Mouse (Mus musculus) intestine, embryonic 15.5 days (tissue): Measurements from ENCODE around the gene Rras. TPM values are rescaled to one million over a fixed set of nuclear protein-coding genes. Genes with fewer than 3 reads are reported as not detected.

Experiments
- ATAC-seq: fragments of 200-750 bp; cut with Nextera tagmentation; 2 replicates; pipeline ENCODE4 v1.8.0; 2017; ENCODE audit warnings: moderate TSS enrichment, moderate library complexity
- H3K27ac ChIP-seq: fragments of 300-500 bp; sonication (generic); 2 replicates; pipeline ENCODE4 v1.5.1; 2015; ENCODE audit warnings: mild to moderate bottlenecking, inconsistent platforms
- H3K27me3 ChIP-seq: fragments of 300-500 bp; sonication (generic); replicated peaks from 2 replicates; pipeline ENCODE4 v1.6.1; 2015; ENCODE audit warnings: inconsistent platforms
- H3K36me3 ChIP-seq: fragments of 300-500 bp; sonication (generic); 2 replicates; pipeline ENCODE4 v1.6.1; 2015; ENCODE audit warnings: inconsistent platforms
- H3K4me1 ChIP-seq: fragments of 300-500 bp; sonication (generic); replicated peaks from 2 replicates; pipeline ENCODE4 v1.6.1; 2015; ENCODE audit warnings: inconsistent platforms
- H3K4me2 ChIP-seq: fragments of 300-500 bp; sonication (generic); replicated peaks from 2 replicates; pipeline ENCODE4 v1.6.1; 2015; ENCODE audit warnings: mild to moderate bottlenecking, inconsistent platforms
- H3K4me3 ChIP-seq: fragments of 300-500 bp; sonication (generic); replicated peaks from 2 replicates; pipeline ENCODE4 v1.5.1; 2015; ENCODE audit warnings: inconsistent platforms
- H3K9ac ChIP-seq: fragments of 300-500 bp; sonication (generic); 2 replicates; pipeline ENCODE4 v1.6.1; 2015; ENCODE audit warnings: inconsistent platforms
- H3K9me3 ChIP-seq: fragments of 300-500 bp; sonication (generic); 2 replicates; pipeline ENCODE4 v1.6.1; 2016; ENCODE audit warnings: inconsistent platforms
- WGBS: fragments of 180-500 bp; shearing (Covaris S2); methylation state at CpG from one replicate; pipeline ENCODE4 v1.1.7; 2015; 5-methylcytosine and 5-hydroxymethylcytosine counted together
- polyA plus RNA-seq: library from polyadenylated mRNA; unstranded; fragments of >200 nt; fragmentation: Nextera tagmentation; extraction: Ambion mirVana; gene quantifications from 2 replicates; pipeline ENCODE4 v1.2.1, GENCODE M21; 2015

The Rras gene
- 57.6 and 61.0 TPM in 2 replicates for polyA plus RNA-seq

GRCm38 (mm10) chr7:45017242-45018061 lies at the start of gene Rras:
Rras (plus strand) TSS chr7:45017961.
- H3K36me3 ChIP-seq, result peaks cover 8% of the 10 kb centered on the region
- H3K27me3 ChIP-seq, result no peaks in the 10 kb centered on the region
- H3K4me1 ChIP-seq, result peaks cover 23% of the 10 kb centered on the region
- H3K4me2 ChIP-seq, result peak within 1 kb of the TSS; percentile 79
- under 1% methylated on average over 36 of the region's 36 CpGs for WGBS
- no peaks in the 10 kb centered on the region for H3K9me3 ChIP-seq
- peak within 1 kb of the TSS; percentile 83 for H3K4me3 ChIP-seq
- H3K9ac ChIP-seq, result peak within 1 kb of the TSS; percentile 67
- peak; percentile 93 for ATAC-seq
- H3K27ac ChIP-seq, result peak within 1 kb of the TSS; percentile 99

- peak overlapping the region; percentile 92 for H3K4me2 ChIP-seq
- H3K27ac ChIP-seq, result peak overlapping the region; percentile 92
- H3K4me1 ChIP-seq, result peaks cover 24% of the 10 kb centered on the region
- H3K9me3 ChIP-seq, result no peaks in the 10 kb centered on the region
- H3K4me3 ChIP-seq, result peak overlapping the region; percentile 59
- peak overlapping the region; percentile 62 for H3K9ac ChIP-seq
- ATAC-seq, result peak; percentile 96
- H3K36me3 ChIP-seq, result 0 out of 2 replicates have a peak, but pooled peaks cover 7% of the 10 kb centered on the region
- WGBS, result under 1% methylated on average over 36 of the region's 36 CpGs
- H3K27me3 ChIP-seq, result no peaks in the 10 kb centered on the region
Observed at GRCm38 (mm10) chr7:44970231-44970691, 47.5 kb upstream of the Rras start.

- H3K4me2 ChIP-seq, result peak overlapping the region; percentile 92
- no peaks in the 10 kb centered on the region for H3K9me3 ChIP-seq
- peaks cover 28% of the 10 kb centered on the region for H3K4me1 ChIP-seq
- H3K36me3 ChIP-seq, result 0 out of 2 replicates have a peak, but pooled peaks cover 7% of the 10 kb centered on the region
- peak overlapping the region; percentile 59 for H3K4me3 ChIP-seq
- H3K27ac ChIP-seq, result peak overlapping the region; percentile 92; the same call in 1 of the 2 replicates
- no peaks in the 10 kb centered on the region for H3K27me3 ChIP-seq
- WGBS, result 55% methylated on average over 7 of the region's 7 CpGs
- peak overlapping the region; percentile 62; the same call in 1 of the 2 replicates for H3K9ac ChIP-seq
- ATAC-seq, result no peak
Observed at GRCm38 (mm10) chr7:44971142-44971541, 46.6 kb upstream of the Rras start.

DNA sequence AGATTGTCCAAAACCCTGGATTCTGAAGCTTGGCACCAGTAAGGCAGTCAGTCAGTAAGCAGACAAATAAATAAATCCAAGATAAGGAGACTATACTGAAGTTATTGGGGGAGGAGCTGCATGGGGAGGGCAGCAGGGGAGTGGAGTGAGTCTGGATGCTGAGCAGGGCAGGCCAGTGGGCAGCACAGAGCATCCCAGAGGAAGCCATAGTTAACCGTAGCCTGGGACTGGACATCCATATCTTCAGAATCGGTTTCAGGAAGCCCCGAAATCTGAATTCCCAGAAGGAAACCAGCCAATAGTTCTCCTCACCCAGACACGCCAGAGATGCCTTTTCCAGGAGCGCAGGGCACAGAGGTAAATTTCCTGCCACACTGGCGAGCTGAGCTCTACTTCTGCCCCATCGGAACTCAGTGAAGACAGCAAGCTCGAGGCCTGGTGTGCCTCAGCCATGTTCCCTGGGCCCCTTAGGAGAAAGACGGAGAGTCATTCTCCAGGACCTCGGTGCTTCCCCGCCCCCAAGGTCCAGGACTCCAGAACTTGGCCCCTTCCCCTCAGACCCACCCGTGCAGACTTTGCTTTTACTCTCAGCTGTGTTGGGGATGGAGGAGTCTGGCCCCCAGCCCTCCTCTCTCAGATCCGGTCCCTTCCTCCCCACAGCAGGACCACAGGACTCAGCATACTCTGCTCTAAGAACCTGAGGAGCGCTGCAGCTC lies 44.2 kb upstream of the Rras start:
- peaks cover 23% of the 10 kb centered on the region for H3K36me3 ChIP-seq

GRCm38 (mm10) chr7:44974383-44975116 lies 43.2 kb upstream of the Rras start, which contains the start of gene Cpt1c:
Cpt1c (minus strand) TSS chr7:44974851.
- Histone ChIP-seq H3K27ac (peak within 1 kb of the TSS; percentile 84), H3K4me2 (peak within 1 kb of the TSS; percentile 76), H3K9me3 (no peaks in the 10 kb centered on the region), H3K4me1 (peaks cover 25% of the 10 kb centered on the region), H3K4me3 (peak within 1 kb of the TSS; percentile 47), H3K27me3 (no peaks in the 10 kb centered on the region), H3K9ac (peak within 1 kb of the TSS; percentile 43), H3K36me3 (peaks cover 32% of the 10 kb centered on the region)
- WGBS, result 4% methylated on average over 22 of the region's 22 CpGs
- peak; percentile 54 for ATAC-seq

More for the DNA sequence above, 44.2 kb upstream of the Rras start:
- H3K9ac ChIP-seq, result peak overlapping the region; percentile 43
- H3K27me3 ChIP-seq, result no peaks in the 10 kb centered on the region
- 37% methylated on average over 14 of the region's 14 CpGs for WGBS
- H3K9me3 ChIP-seq, result no peaks in the 10 kb centered on the region
- H3K4me2 ChIP-seq, result peak overlapping the region; percentile 76
- H3K4me3 ChIP-seq, result peak overlapping the region; percentile 47
- H3K27ac ChIP-seq, result peak overlapping the region; percentile 84; the same call in 1 of the 2 replicates
- H3K4me1 ChIP-seq, result peaks cover 25% of the 10 kb centered on the region
- ATAC-seq, result no peak

DNA sequence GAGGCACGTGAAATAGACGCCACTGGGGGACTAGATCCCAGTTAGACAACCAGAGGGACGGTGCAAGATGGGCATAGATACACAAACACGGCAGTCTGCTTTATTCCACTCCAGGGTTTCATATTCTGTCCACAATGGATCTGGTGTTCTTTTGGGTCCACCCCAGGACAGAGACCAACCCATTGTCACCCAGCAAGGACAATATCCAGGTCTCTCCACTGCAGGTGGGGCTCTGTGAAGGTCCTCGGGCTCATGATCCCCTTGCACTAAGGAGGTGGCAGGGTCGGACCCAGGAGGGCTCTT lies 42.7 kb upstream of the Rras start:
- no peak for ATAC-seq
- peaks cover 25% of the 10 kb centered on the region for H3K4me1 ChIP-seq
- no peaks in the 10 kb centered on the region for H3K9me3 ChIP-seq
- H3K4me2 ChIP-seq, result peak overlapping the region; percentile 76
- peak overlapping the region; percentile 62 for H3K27ac ChIP-seq
- H3K27me3 ChIP-seq, result no peaks in the 10 kb centered on the region
- peak overlapping the region; percentile 18; the same call in 1 of the 2 replicates for H3K9ac ChIP-seq
- peaks cover 38% of the 10 kb centered on the region for H3K36me3 ChIP-seq
- WGBS, result 18% methylated on average over 6 of the region's 6 CpGs
- peak overlapping the region; percentile 47; the same call in 1 of the 2 replicates for H3K4me3 ChIP-seq

GRCm38 (mm10) chr7:44978300-44978699 lies 39.5 kb upstream of the Rras start:
- WGBS, result 91% methylated on average over 3 of the region's 3 CpGs
- Histone ChIP-seq H3K9ac (no peak overlapping the region), H3K4me3 (no peak overlapping the region), H3K9me3 (no peaks in the 10 kb centered on the region), H3K4me1 (peaks cover 16% of the 10 kb centered on the region), H3K4me2 (no peak overlapping the region), H3K27ac (no peak overlapping the region), H3K27me3 (no peaks in the 10 kb centered on the region), H3K36me3 (peaks cover 57% of the 10 kb centered on the region)
- ATAC-seq, result no peak

GRCm38 (mm10) chr7:44981539-44981938 lies 36.2 kb upstream of the Rras start:
- H3K36me3 ChIP-seq, result peaks cover 52% of the 10 kb centered on the region
- H3K9ac ChIP-seq, result no peak overlapping the region
- no peak for ATAC-seq
- no peak overlapping the region for H3K4me3 ChIP-seq
- H3K27me3 ChIP-seq, result no peaks in the 10 kb centered on the region
- WGBS, result 92% methylated on average over 8 of the region's 8 CpGs
- no peak overlapping the region for H3K4me2 ChIP-seq
- H3K9me3 ChIP-seq, result no peaks in the 10 kb centered on the region
- H3K4me1 ChIP-seq, result peaks cover 19% of the 10 kb centered on the region
- no peak overlapping the region for H3K27ac ChIP-seq

DNA sequence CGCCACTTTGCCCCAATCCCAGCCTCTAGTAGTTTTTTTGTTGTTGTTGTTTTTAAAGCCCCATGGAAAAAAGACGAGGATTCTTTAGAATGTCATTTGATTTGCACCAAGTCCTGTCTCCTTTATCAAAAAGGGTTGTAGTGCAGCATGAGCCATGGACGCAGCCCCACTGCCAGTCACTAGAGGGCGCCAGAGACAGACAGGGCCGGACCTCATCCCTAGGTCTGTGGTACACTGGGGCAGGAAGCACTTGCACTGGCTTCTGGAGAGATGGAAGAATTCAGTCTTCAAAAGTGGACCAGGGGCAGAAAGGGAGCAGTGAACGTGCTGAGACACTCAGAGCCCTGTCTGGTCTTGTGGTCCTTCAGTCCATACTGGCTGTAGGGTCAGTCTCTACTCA lies 34.7 kb upstream of the Rras start:
- WGBS, result 30% methylated on average over 6 of the region's 6 CpGs
- Histone ChIP-seq H3K36me3 (peaks cover 38% of the 10 kb centered on the region), H3K9ac (no peak overlapping the region), H3K4me2 (no peak overlapping the region), H3K4me1 (peaks cover 23% of the 10 kb centered on the region), H3K9me3 (no peaks in the 10 kb centered on the region), H3K27ac (no peak overlapping the region), H3K27me3 (no peaks in the 10 kb centered on the region), H3K4me3 (no peak overlapping the region)
- ATAC-seq, result no peak

DNA sequence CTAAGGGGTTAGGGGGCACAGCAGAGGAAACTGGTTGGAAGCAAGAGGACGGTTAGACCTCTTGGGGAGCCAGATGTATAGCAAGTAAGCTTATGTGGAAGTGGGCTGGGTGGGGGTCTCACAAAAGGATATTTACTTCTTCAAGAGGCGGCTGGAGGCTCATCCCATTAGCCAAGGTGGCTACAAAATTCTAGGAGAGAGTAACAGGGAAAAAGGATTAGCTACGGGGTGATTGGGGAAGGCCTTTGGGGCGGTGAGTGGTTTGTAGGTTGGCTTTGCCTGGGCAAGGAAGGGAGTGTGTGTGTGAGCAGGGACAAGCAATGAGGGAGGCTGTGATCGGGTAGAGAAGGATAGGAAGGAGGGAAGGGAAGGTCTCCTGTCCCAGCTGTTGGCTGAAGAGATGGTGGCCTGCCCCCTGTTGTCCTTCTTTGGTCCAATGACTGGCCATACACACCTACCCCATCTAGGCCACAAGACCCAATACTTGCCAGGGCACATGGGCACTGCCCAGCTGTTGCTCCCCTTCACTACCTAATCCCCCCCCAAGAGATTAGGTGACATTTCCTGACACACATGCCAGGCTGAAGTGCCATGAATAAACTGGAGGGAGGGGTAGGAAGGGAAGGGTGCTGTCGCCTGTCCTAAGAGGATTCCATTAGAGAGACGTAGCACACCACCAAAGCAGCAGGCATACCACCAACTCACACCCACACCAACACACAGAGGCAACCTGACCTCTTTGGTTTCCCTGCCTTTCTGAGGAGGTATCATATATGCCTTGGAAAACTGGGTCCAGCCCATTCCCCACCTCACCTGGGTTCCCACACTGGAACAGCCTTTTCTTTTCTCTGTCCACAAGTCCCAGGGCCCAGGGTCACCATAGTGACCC lies 33.6 kb upstream of the Rras start:
- H3K9me3 ChIP-seq, result no peaks in the 10 kb centered on the region
- ATAC-seq, result no peak
- peaks cover 28% of the 10 kb centered on the region for H3K36me3 ChIP-seq
- H3K27ac ChIP-seq, result peak overlapping the region; percentile 96; the same call in 1 of the 2 replicates
- H3K4me3 ChIP-seq, result 0 out of 2 replicates have a peak overlapping the region, but pooled peaks have one; percentile 97
- no peaks in the 10 kb centered on the region for H3K27me3 ChIP-seq
- H3K9ac ChIP-seq, result 0 out of 2 replicates have a peak overlapping the region, but pooled peaks have one; percentile 17
- 66% methylated on average over 7 of the region's 7 CpGs for WGBS
- peak overlapping the region; percentile 70 for H3K4me2 ChIP-seq
- H3K4me1 ChIP-seq, result peaks cover 27% of the 10 kb centered on the region

DNA sequence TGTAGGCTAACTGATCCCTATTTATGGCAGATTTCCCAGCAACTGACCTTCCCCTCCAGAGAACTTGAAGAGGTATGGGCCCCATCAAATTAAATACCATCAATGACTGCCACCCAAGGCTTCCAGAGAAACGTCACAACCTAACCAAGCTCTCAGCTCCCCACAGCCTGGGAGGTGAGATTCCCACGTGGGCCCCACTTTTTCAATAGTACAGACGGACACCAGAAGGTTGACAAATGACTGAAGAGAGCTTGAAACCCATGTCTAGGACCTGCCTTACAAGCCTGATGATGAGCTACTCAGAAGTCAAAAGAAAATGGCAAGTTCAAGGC lies 33.0 kb upstream of the Rras start:
- 0 out of 2 replicates have a peak overlapping the region, but pooled peaks have one; percentile 96 for H3K27ac ChIP-seq
- 0 out of 2 replicates have a peak overlapping the region, but pooled peaks have one; percentile 17 for H3K9ac ChIP-seq

More for the DNA sequence above, 33.0 kb upstream of the Rras start:
- Histone ChIP-seq H3K4me2 (peak overlapping the region; percentile 70), H3K27me3 (no peaks in the 10 kb centered on the region), H3K4me1 (peaks cover 27% of the 10 kb centered on the region), H3K9me3 (no peaks in the 10 kb centered on the region), H3K36me3 (peaks cover 22% of the 10 kb centered on the region), H3K4me3 (peak overlapping the region; percentile 97)
- no peak for ATAC-seq
- 34% methylated on average over 3 of the region's 3 CpGs for WGBS
